Mouse (Mus musculus): ENCODE results near the gene Tent5c.

DNA sequence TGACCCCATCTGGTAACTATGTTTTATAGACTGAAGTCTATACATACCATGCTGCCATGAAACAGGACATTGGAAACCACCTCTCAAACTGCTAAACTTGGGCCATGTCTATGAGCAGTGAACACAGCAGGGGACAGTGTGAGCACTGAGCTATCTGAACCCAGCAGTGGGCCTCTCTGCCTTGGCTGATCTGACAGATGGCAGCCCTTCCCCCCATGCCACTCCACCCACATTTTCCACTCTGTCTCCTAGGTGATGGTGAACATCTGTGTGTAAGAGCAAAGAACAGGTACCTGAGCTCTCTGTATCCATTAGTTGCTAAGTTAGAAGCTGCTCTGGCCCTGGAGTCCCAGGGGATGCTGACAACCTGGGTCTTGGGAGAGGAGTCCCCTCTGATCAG is 44.3 kb upstream of the Tent5c start:
- TF ChIP-seq POLR2A (IDR thresholded peaks at IDR 0.05; ENCODE audit: insufficient read length, low read depth) (no peak), USF1 (IDR thresholded peaks at IDR 0.05; ENCODE audit: low read depth) (no peak), E2F4 (IDR thresholded peaks at IDR 0.05; ENCODE audit: insufficient read depth) (no peak), POLR2AphosphoS2 (IDR thresholded peaks at IDR 0.05; ENCODE audit: insufficient read length, low read depth) (no peak), MYOG (IDR thresholded peaks at IDR 0.05; ENCODE audit: control insufficient read depth in 1 of 3, insufficient read depth in 1 of 3, insufficient read length in 2 of 3, low read depth in 2 of 3) (no peak), MAX (IDR thresholded peaks at IDR 0.05; ENCODE audit: low read depth) (no peak), TCF12 (IDR thresholded peaks at IDR 0.05; ENCODE audit: insufficient read depth, poor library complexity, severe bottlenecking) (no peak), SRF (IDR thresholded peaks at IDR 0.05; ENCODE audit: control insufficient read depth, insufficient read length, low read depth) (no peak), CEBPB (IDR thresholded peaks at IDR 0.05; ENCODE audit: insufficient read depth, poor library complexity, severe bottlenecking) (no peak), TCF3 (IDR thresholded peaks at IDR 0.05; ENCODE audit: insufficient read length, low read depth) (no peak), MYOD1 (IDR thresholded peaks at IDR 0.05; ENCODE audit: control insufficient read depth in 1 of 3, insufficient read length in 2 of 3, low read depth in 2 of 3) (no peak), REST (IDR thresholded peaks at IDR 0.05; ENCODE audit: insufficient read depth, insufficient read length) (no peak)
